Mouse (Mus musculus): ENCODE measurements around the gene Ttc39b. TPM values are rescaled to one million over a fixed set of nuclear protein-coding genes. Genes with fewer than 3 reads are reported as not detected.

Ttc39b gene
- total RNA-seq, 4 experiments from 2014 or later, result 52.4 to 61.8 (median 54.5) TPM

- DNase-seq (ENCODE audit: low spot score in 2 of 2), result peak; percentile 46 to 84
These were observed 90.6 kb downstream of the Ttc39b start for GRCm38 (mm10) chr4:83233181-83234123.

- DNase-seq (ENCODE audit: low spot score in 2 of 2), result no peak
These were observed 91.7 kb downstream of the Ttc39b start for GRCm38 (mm10) chr4:83232315-83232880.

GRCm38 (mm10) chr4:83228664-83229283 is 95.3 kb downstream of the Ttc39b start:
- no peak for DNase-seq (ENCODE audit: low spot score in 2 of 2)

GRCm38 (mm10) chr4:83228073-83228472 is 96.0 kb downstream of the Ttc39b start:
- DNase-seq (ENCODE audit: low spot score in 2 of 2), result no peak

GRCm38 (mm10) chr4:83225633-83226360 is 98.3 kb downstream of the Ttc39b start:
- DNase-seq (ENCODE audit: low spot score in 2 of 2), result no peak

- no peak for DNase-seq (ENCODE audit: low spot score in 2 of 2)
These were observed 99.8 kb downstream of the Ttc39b start for GRCm38 (mm10) chr4:83224242-83224641.

GRCm38 (mm10) chr4:83223197-83223596 is 100.9 kb downstream of the Ttc39b start:
- no peak for DNase-seq (ENCODE audit: low spot score in 2 of 2)

GRCm38 (mm10) chr4:83220761-83221557 is 103.1 kb downstream of the Ttc39b start:
- DNase-seq (ENCODE audit: low spot score in 2 of 2), result no peak

GRCm38 (mm10) chr4:83219253-83219652 is 104.8 kb downstream of the Ttc39b start:
- DNase-seq (ENCODE audit: low spot score in 2 of 2), result no peak

- no peak for DNase-seq (ENCODE audit: low spot score in 2 of 2)
These were observed 106.9 kb downstream of the Ttc39b start for GRCm38 (mm10) chr4:83217128-83217527.

GRCm38 (mm10) chr4:83216381-83216780 is 107.7 kb downstream of the Ttc39b start:
- DNase-seq (ENCODE audit: low spot score in 2 of 2), result no peak

GRCm38 (mm10) chr4:83215776-83216175 is 108.3 kb downstream of the Ttc39b start:
- no peak for DNase-seq (ENCODE audit: low spot score in 2 of 2)

- DNase-seq (ENCODE audit: low spot score in 2 of 2), result no peak
These were observed 109.1 kb downstream of the Ttc39b start for GRCm38 (mm10) chr4:83214822-83215558.

GRCm38 (mm10) chr4:83213752-83214151 is 110.3 kb downstream of the Ttc39b start:
- no peak for DNase-seq (ENCODE audit: low spot score in 2 of 2)

- no peak for DNase-seq (ENCODE audit: low spot score in 2 of 2)
These were observed 112.3 kb downstream of the Ttc39b start for GRCm38 (mm10) chr4:83211709-83212108.

- DNase-seq (ENCODE audit: low spot score in 2 of 2), result no peak
These were observed 113.6 kb downstream of the Ttc39b start for GRCm38 (mm10) chr4:83210437-83210836.

GRCm38 (mm10) chr4:83206803-83207586 is 117.1 kb downstream of the Ttc39b start:
- peak in 1 of 2 experiments; percentile 57 for DNase-seq (ENCODE audit: low spot score in 2 of 2)

- no peak for DNase-seq (ENCODE audit: low spot score in 2 of 2)
These were observed 117.6 kb downstream of the Ttc39b start for GRCm38 (mm10) chr4:83206416-83206802.

- DNase-seq (ENCODE audit: low spot score in 2 of 2), result peak in 1 of 2 experiments; percentile 50
These were observed 124.7 kb downstream of the Ttc39b start for GRCm38 (mm10) chr4:83199391-83199790.
